Mouse (Mus musculus) left cerebral cortex, adult 8-10 months (tissue): Measurements from ENCODE around the gene Cdc42ep4. TPM values are rescaled to one million over a fixed set of nuclear protein-coding genes. Genes with fewer than 3 reads are reported as not detected.

Source experiments
- DNase-seq, 2 experiments: peaks; one replicate each; pipeline ENCODE4 v3.0.0; 2022; ENCODE audit warnings: low spot score in 2 of 2
- total RNA-seq, 4 experiments: library from RNA; stranded (reverse); gene quantifications; 2 replicates each; pipeline ENCODE4 v1.2.4; 2022

Cdc42ep4 gene
- total RNA-seq, 4 experiments from 2014 or later, result 30.5 to 32.6 (median 31.8) TPM

GRCm38 (mm10) chr11:113777878-113778464, 26.3 kb upstream of the Cdc42ep4 start:
- DNase-seq, result no peak

GRCm38 (mm10) chr11:113776851-113777511, 25.3 kb upstream of the Cdc42ep4 start:
- DNase-seq, result no peak

- no peak for DNase-seq
These were observed 23.1 kb upstream of the Cdc42ep4 start for GRCm38 (mm10) chr11:113774773-113775172.

- no peak for DNase-seq
These were observed 21.5 kb upstream of the Cdc42ep4 start for GRCm38 (mm10) chr11:113773191-113773590.

GRCm38 (mm10) chr11:113771187-113771586, 19.5 kb upstream of the Cdc42ep4 start:
- no peak for DNase-seq

- no peak for DNase-seq
These were observed 16.7 kb upstream of the Cdc42ep4 start for GRCm38 (mm10) chr11:113768356-113768755.

GRCm38 (mm10) chr11:113767285-113767684, 15.6 kb upstream of the Cdc42ep4 start:
- no peak for DNase-seq

- DNase-seq, result no peak
These were observed 14.8 kb upstream of the Cdc42ep4 start for GRCm38 (mm10) chr11:113766284-113766985.

- DNase-seq, result no peak
These were observed 12.6 kb upstream of the Cdc42ep4 start for GRCm38 (mm10) chr11:113764132-113764849.

- DNase-seq, result no peak
These were observed 11.8 kb upstream of the Cdc42ep4 start for GRCm38 (mm10) chr11:113763449-113763848.

- DNase-seq, result no peak
These were observed 10.6 kb upstream of the Cdc42ep4 start for GRCm38 (mm10) chr11:113762136-113762797.

GRCm38 (mm10) chr11:113761646-113762045, 10.0 kb upstream of the Cdc42ep4 start:
- DNase-seq, result no peak

GRCm38 (mm10) chr11:113760476-113760875, 8.8 kb upstream of the Cdc42ep4 start:
- DNase-seq, result no peak

GRCm38 (mm10) chr11:113758851-113759250, 7.2 kb upstream of the Cdc42ep4 start:
- DNase-seq, result no peak

GRCm38 (mm10) chr11:113756578-113756977, 4.9 kb upstream of the Cdc42ep4 start:
- no peak for DNase-seq

- DNase-seq, result no peak
These were observed 4.2 kb upstream of the Cdc42ep4 start for GRCm38 (mm10) chr11:113755878-113756277.

- DNase-seq, result no peak
These were observed 3.2 kb upstream of the Cdc42ep4 start for GRCm38 (mm10) chr11:113754845-113755244.

GRCm38 (mm10) chr11:113752685-113753430, 1.2 kb upstream of the Cdc42ep4 start:
- DNase-seq, result no peak

- no peak for DNase-seq
These were observed 529 bp upstream of the Cdc42ep4 start for GRCm38 (mm10) chr11:113752158-113752661.
